In genomic region chr5:24686176-24686575, GRCm38 (mm10) we compare ENCODE assay signal across 8 mouse cellular contexts. TPM values are rescaled to one million over a fixed set of nuclear protein-coding genes. Genes with fewer than 3 reads are reported as not detected.
A peak's percentile ranks its signal among the peaks of the same experiment; 100 is the strongest.
DNase-seq lines count a peak whose midpoint lies in the region; ATAC-seq lines count a peak whose summit lies in the region.

No protein-coding gene starts in this region.

- H3K9me3 ChIP-seq in heart, embryonic 15.5 days (replicated peaks), result no peaks in the 10 kb centered on the region
- H3K9me3 ChIP-seq in lung, embryonic 16.5 days (ENCODE audit: control insufficient read depth, low read length), result no peaks in the 10 kb centered on the region

- peaks cover 21% of the 10 kb centered on the region for H3K36me3 ChIP-seq in heart, embryonic 15.5 days
- H3K36me3 ChIP-seq in lung, embryonic 16.5 days (ENCODE audit: control insufficient read depth, insufficient read depth, low read length), result peaks cover 13% of the 10 kb centered on the region

- no peaks in the 10 kb centered on the region for H3K27me3 ChIP-seq in heart, embryonic 15.5 days
- no peaks in the 10 kb centered on the region for H3K27me3 ChIP-seq in lung, embryonic 16.5 days (ENCODE audit: control insufficient read depth, insufficient read depth, low read depth, low read length)

- H3K4me2 ChIP-seq in heart, embryonic 15.5 days, result peak overlapping the region; percentile 61
- H3K4me2 ChIP-seq in lung, embryonic 16.5 days (ENCODE audit: low read depth, low read length), result peak overlapping the region; percentile 74

- peak overlapping the region; percentile 79 for H3K9ac ChIP-seq in heart, embryonic 15.5 days
- H3K9ac ChIP-seq in lung, embryonic 16.5 days (ENCODE audit: low read length), result peak overlapping the region; percentile 80

- H3K4me3 ChIP-seq in heart, embryonic 15.5 days, result peak overlapping the region; percentile 89
- peak overlapping the region; percentile 91 for H3K4me3 ChIP-seq in lung, embryonic 16.5 days (ENCODE audit: low read length)

- no peak for ATAC-seq in heart, embryonic 15.5 days (replicated peaks; ENCODE audit: insufficient number of reproducible peaks, insufficient read depth, low FRiP score, low read depth)
- ATAC-seq in lung, embryonic 16.5 days (ENCODE audit: low read depth), result peak; percentile 1; the same call in 1 of the 2 replicates

- H3K27ac ChIP-seq in heart, embryonic 15.5 days, result peak overlapping the region; percentile 88
- peak overlapping the region; percentile 89 for H3K27ac ChIP-seq in lung, embryonic 16.5 days (ENCODE audit: low read length)

- under 1% methylated on average over 15 of the region's 15 CpGs for WGBS in heart, embryonic 15.5 days
- WGBS in lung, embryonic 16.5 days, result under 1% methylated on average over 15 of the region's 15 CpGs

- DNase-seq in spleen, adult 12 weeks (ENCODE audit: low spot score), result peak; percentile 67
- no peak for DNase-seq in spleen, adult 18-20 months
- peak; percentile 63 for DNase-seq in brain, adult 2 months (ENCODE audit: low read depth, low spot score)
- DNase-seq in telencephalon, adult 2 months (ENCODE audit: low read depth, low spot score), result peak; percentile 28
- no peak for DNase-seq in adrenal gland, postnatal 25 days
- no peak for DNase-seq in cerebellum, adult 18-20 months

- peaks cover 18% of the 10 kb centered on the region for H3K4me1 ChIP-seq in heart, embryonic 15.5 days (replicated peaks)
- peaks cover 16% of the 10 kb centered on the region for H3K4me1 ChIP-seq in lung, embryonic 16.5 days (replicated peaks; ENCODE audit: control insufficient read depth, insufficient read depth, low read length)

RNA-seq across cellular contexts. Expression of gene Nub1, which starts 0.8 kb away (rescaled TPM):
- 21.6 and 28.2 TPM in 2 replicates for polyA plus RNA-seq in heart, embryonic 15.5 days (2015; fragmentation: Nextera tagmentation; extraction: Ambion mirVana)
- polyA plus RNA-seq in lung, embryonic 16.5 days (2015; fragmentation: Nextera tagmentation; extraction: Ambion mirVana), result 39.0 and 40.0 TPM in 2 replicates
- total RNA-seq in adrenal gland, postnatal 25 days (2021), result 59.5 and 71.3 TPM in 2 replicates

RNA-seq across cellular contexts. Expression of gene Wdr86, which starts 44.4 kb away (rescaled TPM):
- polyA plus RNA-seq in heart, embryonic 15.5 days (2015; fragmentation: Nextera tagmentation; extraction: Ambion mirVana), result 4.6 and 8.1 TPM in 2 replicates
- 30.5 and 31.5 TPM in 2 replicates for polyA plus RNA-seq in lung, embryonic 16.5 days (2015; fragmentation: Nextera tagmentation; extraction: Ambion mirVana)
- 3.2 and 3.6 TPM in 2 replicates for total RNA-seq in adrenal gland, postnatal 25 days (2021)

Comparison
In these comparisons a context has a peak if more than half of its experiments do, and no peak if none do; other contexts are left out.
1. DNase-seq: peak in spleen, adult 12 weeks (single experiment), brain, adult 2 months (single experiment) and telencephalon, adult 2 months (single experiment); none in spleen, adult 18-20 months (0 of 2), adrenal gland, postnatal 25 days (single experiment) and cerebellum, adult 18-20 months (0 of 2).